Mouse (Mus musculus) kidney, embryonic 14.5 days (tissue): ENCODE measurements at regions not wholly inside any gene's neighbourhood (a gene's known extent, or its start where the extent isn't known, plus 50 kb on each side); places are given as distances from the start of the nearest gene placed in this dataset.

Experiments
- ATAC-seq: fragments of 200-750 bp; cut with Nextera tagmentation; 2 replicates; pipeline ENCODE4 v1.8.0; 2017; ENCODE audit warnings: moderate number of reproducible peaks, mild to moderate bottlenecking, moderate TSS enrichment, moderate library complexity; ENCODE audit not compliant: low FRiP score, low TSS enrichment
- H3K27ac ChIP-seq: fragments of 300-500 bp; sonication (generic); 2 replicates; pipeline ENCODE4 v1.5.1; 2014; ENCODE audit warnings: low read depth, mild to moderate bottlenecking, low read length, moderate library complexity, mixed read lengths
- H3K27me3 ChIP-seq: fragments of 300-500 bp; sonication (generic); 2 replicates; pipeline ENCODE4 v1.6.1; 2014; ENCODE audit warnings: mild to moderate bottlenecking, low read length; ENCODE audit not compliant: control insufficient read depth, insufficient read depth
- H3K36me3 ChIP-seq: fragments of 300-500 bp; sonication (generic); 2 replicates; pipeline ENCODE4 v1.6.1; 2014; ENCODE audit warnings: low read length, mixed read lengths; ENCODE audit not compliant: control insufficient read depth, insufficient read depth
- H3K4me1 ChIP-seq: fragments of 300-500 bp; sonication (generic); 2 replicates; pipeline ENCODE4 v1.6.1; 2014; ENCODE audit warnings: low read length, mixed read lengths; ENCODE audit not compliant: control insufficient read depth, insufficient read depth
- H3K4me2 ChIP-seq: fragments of 300-500 bp; sonication (generic); replicated peaks from 2 replicates; pipeline ENCODE4 v1.6.1; 2014; ENCODE audit warnings: low read depth, mild to moderate bottlenecking, low read length
- H3K4me3 ChIP-seq: fragments of 300-500 bp; sonication (generic); 2 replicates; pipeline ENCODE4 v1.5.1; 2014; ENCODE audit warnings: mild to moderate bottlenecking, low read length
- H3K9ac ChIP-seq: fragments of 300-500 bp; sonication (generic); 2 replicates; pipeline ENCODE4 v1.6.1; 2014; ENCODE audit warnings: low read depth, mild to moderate bottlenecking, low read length, moderate library complexity
- H3K9me3 ChIP-seq: fragments of 300-500 bp; sonication (generic); 2 replicates; pipeline ENCODE4 v1.6.1; 2016; ENCODE audit warnings: low read length; ENCODE audit not compliant: control insufficient read depth
- WGBS: fragments of 180-500 bp; shearing (Covaris S2); extraction: QIAGEN DNeasy Blood & Tissue Kit; methylation state at CpG from one replicate; pipeline ENCODE4 v1.1.7; 2014; 5-methylcytosine and 5-hydroxymethylcytosine counted together

- no peak for ATAC-seq
- Histone ChIP-seq H3K9ac (no peak overlapping the region), H3K27ac (no peak overlapping the region), H3K4me1 (peaks cover 7% of the 10 kb centered on the region; the same call in 1 of the 2 replicates), H3K36me3 (no peaks in the 10 kb centered on the region), H3K27me3 (no peaks in the 10 kb centered on the region), H3K4me3 (no peak overlapping the region), H3K9me3 (no peaks in the 10 kb centered on the region), H3K4me2 (no peak overlapping the region)
- WGBS: 90% methylated on average over 4 of the region's 4 CpGs
Observed at GRCm38 (mm10) chr1:133981185-133981584, 55.9 kb upstream of the Fmod start.

GRCm38 (mm10) chr1:133978271-133978988 is 57.2 kb upstream of the Prelp start:
- WGBS: 45% methylated on average over 11 of the region's 11 CpGs
- ATAC-seq: 0 out of 2 replicates have a peak, but pooled peaks have one; percentile 43
- Histone ChIP-seq H3K4me1 (peaks cover 7% of the 10 kb centered on the region; the same call in 1 of the 2 replicates), H3K4me3 (no peak overlapping the region), H3K36me3 (no peaks in the 10 kb centered on the region), H3K4me2 (no peak overlapping the region), H3K27me3 (no peaks in the 10 kb centered on the region), H3K9me3 (no peaks in the 10 kb centered on the region), H3K27ac (no peak overlapping the region), H3K9ac (no peak overlapping the region)

- Histone ChIP-seq H3K36me3 (no peaks in the 10 kb centered on the region), H3K27ac (no peak overlapping the region), H3K9ac (no peak overlapping the region), H3K4me1 (peaks cover 7% of the 10 kb centered on the region; the same call in 1 of the 2 replicates), H3K4me3 (no peak overlapping the region), H3K27me3 (no peaks in the 10 kb centered on the region), H3K4me2 (no peak overlapping the region), H3K9me3 (no peaks in the 10 kb centered on the region)
- WGBS: 88% methylated on average over 7 of the region's 7 CpGs
- ATAC-seq: no peak
Observed at GRCm38 (mm10) chr1:133977260-133977659, 56.0 kb upstream of the Prelp start.

GRCm38 (mm10) chr1:133973801-133974200 is 52.6 kb upstream of the Prelp start:
- H3K27me3 ChIP-seq: no peaks in the 10 kb centered on the region
- peaks cover 5% of the 10 kb centered on the region; the same call in 1 of the 2 replicates for H3K4me1 ChIP-seq
- ATAC-seq: no peak
- no peaks in the 10 kb centered on the region for H3K9me3 ChIP-seq
- no peaks in the 10 kb centered on the region for H3K36me3 ChIP-seq
- H3K4me3 ChIP-seq: no peak overlapping the region
- H3K9ac ChIP-seq: no peak overlapping the region
- H3K27ac ChIP-seq: no peak overlapping the region
- no peak overlapping the region for H3K4me2 ChIP-seq
- WGBS: 81% methylated on average over 2 of the region's 2 CpGs

GRCm38 (mm10) chr1:133971290-133971689 is 50.1 kb upstream of the Prelp start:
- H3K4me3 ChIP-seq: no peak overlapping the region
- H3K36me3 ChIP-seq: no peaks in the 10 kb centered on the region
- H3K27ac ChIP-seq: no peak overlapping the region
- H3K27me3 ChIP-seq: no peaks in the 10 kb centered on the region
- H3K9ac ChIP-seq: no peak overlapping the region
- ATAC-seq: no peak
- H3K4me1 ChIP-seq: 0 out of 2 replicates have a peak, but pooled peaks cover 10% of the 10 kb centered on the region
- no peak overlapping the region for H3K4me2 ChIP-seq
- no peaks in the 10 kb centered on the region for H3K9me3 ChIP-seq
- WGBS: 42% methylated on average over 3 of the region's 3 CpGs
